Mouse (Mus musculus) retina, embryonic 14.5 days (tissue): ENCODE data around the gene Hs3st3a1.

Experiments
- DNase-seq: peaks from one replicate; pipeline ENCODE4 v3.0.0-alpha.2; 2015; ENCODE audit warnings: low spot score

Hs3st3a1 gene

GRCm38 (mm10) chr11:64489587-64490433 is 54.7 kb downstream of the Hs3st3a1 start:
- DNase-seq: peak; percentile 33

- peak; percentile 16 for DNase-seq
Observed at GRCm38 (mm10) chr11:64494448-64494847, 59.3 kb downstream of the Hs3st3a1 start.

- DNase-seq: no peak
Observed at GRCm38 (mm10) chr11:64495935-64496334, 60.8 kb downstream of the Hs3st3a1 start.

- DNase-seq: no peak
Observed at GRCm38 (mm10) chr11:64496677-64497076, 61.5 kb downstream of the Hs3st3a1 start.

- no peak for DNase-seq
Observed at GRCm38 (mm10) chr11:64500536-64501112, 65.5 kb downstream of the Hs3st3a1 start.

- no peak for DNase-seq
Observed at GRCm38 (mm10) chr11:64503040-64503439, 67.9 kb downstream of the Hs3st3a1 start.

GRCm38 (mm10) chr11:64505924-64506323 is 70.8 kb downstream of the Hs3st3a1 start:
- no peak for DNase-seq

DNA sequence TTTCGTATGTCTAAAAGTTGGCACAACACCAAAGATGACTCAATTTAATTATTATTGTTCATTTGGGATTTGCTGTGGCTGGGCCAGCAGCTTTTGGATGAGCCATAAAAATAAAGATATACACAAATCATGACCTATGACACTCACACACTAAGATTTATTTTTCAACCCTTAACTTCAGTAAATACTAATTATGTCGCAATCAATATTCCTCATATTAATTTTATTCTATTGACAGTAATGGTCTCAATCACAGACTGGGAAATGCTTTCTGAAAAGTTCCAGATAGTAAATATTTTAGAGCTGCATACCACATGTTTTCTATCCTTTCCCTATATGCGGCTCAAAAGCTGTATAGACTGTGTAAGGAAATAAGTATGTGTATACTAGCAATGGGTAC is 71.9 kb downstream of the Hs3st3a1 start:
- no peak for DNase-seq

- DNase-seq: no peak
Observed at GRCm38 (mm10) chr11:64509106-64509505, 74.0 kb downstream of the Hs3st3a1 start.

DNA sequence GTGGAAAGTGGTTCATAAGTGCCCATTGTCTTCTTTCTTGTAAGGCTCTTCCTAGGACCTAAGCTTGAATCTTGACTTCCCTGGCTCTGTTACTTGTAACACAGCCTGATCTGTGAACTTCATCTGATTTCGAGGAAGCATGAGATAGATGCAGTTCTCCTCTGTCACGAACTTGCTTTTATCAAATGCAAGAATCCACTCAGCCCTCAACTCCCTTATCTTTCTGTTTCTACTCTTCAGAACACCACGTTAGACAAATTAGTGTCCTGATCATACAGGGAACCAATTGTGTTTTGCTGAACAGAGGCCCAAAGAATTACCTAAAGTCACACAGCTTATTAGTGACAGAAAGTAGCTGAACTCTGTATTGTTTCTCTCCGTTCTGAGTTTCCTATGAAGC is 77.2 kb downstream of the Hs3st3a1 start:
- no peak for DNase-seq

DNA sequence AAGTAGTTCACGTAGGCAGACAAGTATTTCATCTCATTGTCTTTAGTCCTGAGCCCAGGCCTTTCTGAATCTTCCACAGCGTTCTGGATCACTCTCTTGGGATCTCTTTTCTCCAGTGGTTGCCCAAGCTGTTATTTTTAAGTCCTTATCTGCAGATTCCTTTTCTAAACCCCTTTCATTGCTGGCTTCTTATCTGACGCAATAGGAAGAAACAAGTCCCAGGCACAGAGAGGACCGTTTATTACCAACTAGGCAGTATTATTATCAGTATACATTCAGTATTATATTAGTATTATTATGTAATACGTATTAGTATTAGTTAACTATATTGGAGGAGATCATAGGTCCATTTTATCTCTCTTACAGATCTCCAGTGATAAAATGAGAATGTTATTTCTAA is 78.3 kb downstream of the Hs3st3a1 start:
- no peak for DNase-seq

DNA sequence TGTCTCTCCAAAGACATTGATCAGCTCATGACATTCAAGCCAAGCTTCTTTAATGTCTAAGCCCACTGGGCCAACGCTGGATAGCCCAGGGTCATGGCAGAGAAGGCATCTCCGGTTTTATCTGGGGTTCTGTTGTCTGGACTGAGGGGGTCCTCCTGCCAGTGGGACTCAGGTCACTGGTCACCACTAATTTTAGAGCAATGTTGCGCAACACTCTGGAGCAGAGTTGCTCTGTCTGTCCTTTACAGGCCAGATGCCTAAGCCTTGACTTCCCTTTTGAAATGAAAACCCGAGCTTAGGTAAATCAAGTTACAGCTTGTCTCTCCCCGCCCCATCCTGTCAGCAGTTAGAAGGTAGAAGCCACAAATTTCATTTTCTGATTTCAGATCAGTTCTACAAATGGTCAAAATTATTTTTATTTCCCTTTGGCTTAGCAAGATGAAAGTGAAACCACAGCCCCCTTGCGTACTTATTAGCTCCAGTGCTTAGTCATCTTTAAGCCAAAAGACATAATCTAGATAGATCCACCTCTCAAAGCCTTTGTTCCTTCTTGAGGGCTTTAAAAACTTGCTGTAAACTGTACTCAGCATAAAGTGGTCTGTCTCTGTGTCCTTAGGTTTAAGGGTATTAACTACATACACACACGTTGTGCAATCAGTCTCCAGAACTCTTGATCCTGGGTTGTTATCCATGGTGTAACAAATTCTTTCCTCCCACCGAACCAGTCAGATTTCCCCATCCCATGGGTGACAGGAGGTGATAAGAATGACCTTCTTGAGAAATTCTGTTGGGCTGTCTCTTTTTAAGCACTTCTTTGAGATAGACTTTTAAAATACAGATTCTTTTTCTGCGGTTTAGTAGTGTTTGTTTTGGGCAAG is 81.8 kb downstream of the Hs3st3a1 start:
- DNase-seq: no peak

DNA sequence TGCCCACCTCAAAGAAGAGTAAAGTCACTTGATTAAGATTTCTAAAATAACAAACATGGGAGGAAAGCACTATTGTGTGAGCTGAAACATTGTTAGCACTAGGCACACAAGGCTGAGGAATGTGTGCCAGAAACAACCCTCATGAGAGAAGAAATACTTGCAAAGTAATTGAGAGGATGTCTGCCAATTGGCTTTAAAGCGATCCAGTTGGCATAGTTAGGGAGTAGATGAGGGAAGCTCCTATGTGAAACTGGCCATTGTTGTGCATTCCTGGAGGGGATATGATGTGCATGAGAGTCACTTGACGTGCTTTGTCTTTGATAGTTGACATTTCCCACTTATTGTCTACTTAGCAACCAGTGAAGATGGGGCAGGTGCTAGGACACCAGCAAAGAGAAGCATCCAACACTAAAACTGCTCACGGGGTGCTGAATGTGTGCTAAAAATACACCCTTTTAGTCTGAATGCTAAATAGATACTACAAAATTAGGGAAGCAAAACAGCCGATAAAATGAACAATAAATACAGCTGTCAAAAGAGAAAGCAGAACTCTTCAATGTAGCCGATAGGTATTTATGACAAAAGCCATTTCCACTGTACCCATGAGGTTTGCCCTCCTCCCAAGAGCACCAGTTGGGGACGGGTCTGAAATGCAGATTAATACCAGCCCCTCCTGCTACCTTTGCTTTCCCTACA is 83.2 kb downstream of the Hs3st3a1 start:
- DNase-seq: no peak

DNA sequence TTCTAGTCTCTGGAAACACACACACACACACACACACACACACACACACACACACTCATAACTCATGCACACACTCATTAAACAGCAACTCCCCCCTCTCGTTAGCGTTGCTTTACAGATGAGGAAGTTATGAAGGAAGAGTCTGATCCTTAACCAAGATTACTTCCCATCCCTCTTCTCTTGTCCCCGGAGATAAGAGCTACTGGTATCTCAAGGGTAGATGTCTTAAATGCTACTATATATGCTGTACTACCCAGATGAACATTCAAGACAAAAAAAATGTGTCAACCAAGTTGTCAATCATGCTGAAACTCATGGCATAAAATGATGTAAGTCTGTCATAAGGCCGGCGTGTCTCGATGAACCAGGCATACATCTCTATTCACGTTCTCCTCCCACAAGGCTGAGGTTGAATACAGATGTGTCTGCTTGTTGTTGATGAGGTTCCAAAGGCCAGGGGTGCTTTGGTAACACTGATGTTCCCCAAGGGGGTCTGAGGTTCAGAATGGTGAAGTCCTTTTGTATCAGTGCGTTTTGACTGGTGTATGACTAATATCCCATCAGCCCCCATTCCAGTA is 89.0 kb downstream of the Hs3st3a1 start:
- no peak for DNase-seq

- no peak for DNase-seq
Observed at GRCm38 (mm10) chr11:64537230-64537629, 102.1 kb downstream of the Hs3st3a1 start.

DNA sequence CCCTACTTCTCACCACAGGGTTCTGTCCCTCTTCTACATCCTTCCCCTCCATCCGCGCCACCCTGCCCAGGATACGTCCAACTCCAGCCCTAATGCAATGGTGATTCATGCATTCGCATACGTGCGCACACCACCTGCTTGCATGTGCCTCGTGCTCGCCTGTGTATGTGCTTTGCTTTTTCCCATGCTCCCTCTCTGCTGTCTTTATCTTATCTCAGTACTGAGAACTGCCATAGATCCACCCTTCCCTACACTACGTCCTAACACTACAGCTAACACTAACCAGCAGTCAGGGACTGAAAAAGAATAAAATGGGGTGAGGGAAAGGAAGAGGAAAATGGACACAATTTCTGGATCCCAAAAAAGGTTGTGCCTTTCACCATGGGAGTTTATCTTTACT is 106.7 kb downstream of the Hs3st3a1 start:
- no peak for DNase-seq

DNA sequence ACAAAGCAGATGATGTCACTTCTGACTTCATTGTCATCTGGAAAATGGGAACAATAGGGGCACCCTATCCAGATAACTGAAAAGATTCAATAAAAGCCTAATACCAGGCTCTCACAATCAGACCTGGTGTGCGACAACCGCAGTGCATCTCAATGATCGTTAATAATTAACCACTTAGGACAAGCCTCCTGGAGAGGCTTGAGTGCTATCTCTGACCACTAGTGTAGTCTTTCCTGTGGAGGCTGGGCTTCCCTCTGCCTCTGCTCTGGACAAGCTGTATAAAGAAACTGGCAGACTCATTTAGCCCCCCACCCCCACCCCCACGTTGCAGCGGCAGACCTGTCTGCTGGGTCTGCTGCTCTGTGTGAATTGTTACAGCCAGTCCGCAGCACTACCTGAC is 107.2 kb downstream of the Hs3st3a1 start:
- no peak for DNase-seq

- DNase-seq: no peak
Observed at GRCm38 (mm10) chr11:64543181-64543641, 108.1 kb downstream of the Hs3st3a1 start.

- no peak for DNase-seq
Observed at GRCm38 (mm10) chr11:64544236-64544635, 109.1 kb downstream of the Hs3st3a1 start.

- DNase-seq: peak; percentile 75
Observed at GRCm38 (mm10) chr11:64549380-64549779, 114.2 kb downstream of the Hs3st3a1 start.

DNA sequence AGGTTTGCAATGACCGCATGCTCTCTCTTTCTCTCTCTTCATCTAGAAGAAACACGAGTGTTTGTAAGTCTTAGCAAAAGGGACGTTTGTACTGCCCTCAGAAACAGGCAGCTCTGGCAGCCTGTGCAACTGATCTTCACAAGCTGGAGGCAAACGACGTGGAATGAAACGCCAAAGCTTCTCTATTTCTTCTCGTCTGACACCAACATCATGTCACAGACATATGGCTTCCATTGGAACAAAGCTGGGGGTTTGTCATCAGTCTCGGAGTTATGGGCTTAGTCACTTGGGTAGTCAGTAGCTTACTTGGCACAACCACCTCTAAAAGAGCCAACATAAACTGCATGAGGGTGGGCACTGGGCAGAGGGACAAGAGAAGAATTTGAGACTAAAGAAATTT is 114.8 kb downstream of the Hs3st3a1 start:
- DNase-seq: no peak

GRCm38 (mm10) chr11:64558282-64558681 is 123.2 kb downstream of the Hs3st3a1 start:
- no peak for DNase-seq
